Comparison of ENCODE assay signal across 22 mouse cellular contexts in the genomic region with DNA sequence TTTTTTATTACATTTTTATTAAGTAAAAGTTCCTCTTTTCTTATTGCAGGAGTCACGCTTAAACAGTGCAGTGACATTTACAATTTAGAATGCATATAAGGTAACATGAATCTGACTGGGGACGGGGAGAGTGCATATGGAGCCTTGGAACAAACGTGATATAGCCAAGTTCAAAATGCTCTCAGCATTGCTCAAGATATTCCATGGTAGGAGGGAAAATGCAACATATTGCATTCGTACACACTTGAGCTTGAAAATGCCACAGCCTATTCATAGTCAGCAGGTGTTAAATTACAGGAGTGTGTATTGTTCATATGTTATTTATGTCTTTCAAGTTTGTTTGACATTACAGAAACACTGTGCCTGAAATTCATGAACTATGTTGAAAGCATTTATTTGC.
DNase-seq lines count a peak whose midpoint lies in the region; ATAC-seq and TF ChIP-seq lines count a peak whose summit lies in the region.
"Had no signal": no experiment of that assay in that cellular context is flagged by ENCODE, and none has a peak within 500 bp of the region (broad histone marks: within the 10 kb centered on the region; RNA-seq: fewer than 3 reads in every experiment).

No protein-coding gene starts in this region.

- no peaks in the 10 kb centered on the region for H3K27me3 ChIP-seq in midbrain, embryonic 10.5 days (ENCODE audit: low read depth, poor library complexity, severe bottlenecking)
- H3K27me3 ChIP-seq: embryonic facial prominence, embryonic 13.5 days; embryonic facial prominence, embryonic 15.5 days; forebrain, embryonic 13.5 days; forebrain, embryonic 15.5 days had no signal

- H3K36me3 ChIP-seq in midbrain, embryonic 10.5 days: no peaks in the 10 kb centered on the region
- H3K36me3 ChIP-seq: embryonic facial prominence, embryonic 13.5 days; embryonic facial prominence, embryonic 15.5 days; forebrain, embryonic 15.5 days had no signal

- no peak overlapping the region for H3K4me3 ChIP-seq in midbrain, embryonic 10.5 days
- H3K4me3 ChIP-seq: embryonic facial prominence, embryonic 13.5 days; embryonic facial prominence, embryonic 15.5 days; forebrain, embryonic 13.5 days; forebrain, embryonic 15.5 days had no signal

- H3K4me1 ChIP-seq in midbrain, embryonic 10.5 days: no peaks in the 10 kb centered on the region
- H3K4me1 ChIP-seq: embryonic facial prominence, embryonic 13.5 days; embryonic facial prominence, embryonic 15.5 days; forebrain, embryonic 13.5 days; forebrain, embryonic 15.5 days had no signal

- intact Hi-C loops in left cerebral cortex, postnatal 36 days (cut with DNase I): no loop called here

- no peak overlapping the region for H3K27ac ChIP-seq in midbrain, embryonic 10.5 days (replicated peaks)
- H3K27ac ChIP-seq: embryonic facial prominence, embryonic 13.5 days; embryonic facial prominence, embryonic 15.5 days; forebrain, embryonic 13.5 days; forebrain, embryonic 15.5 days had no signal

- TF ChIP-seq POLR2A in brain, embryonic 14.5 days (IDR thresholded peaks at IDR 0.05; ENCODE audit: borderline replicate concordance, extremely low read depth, insufficient read depth, insufficient read length, poor library complexity, severe bottlenecking): no peak

- DNase-seq in frontal cortex, adult 2 months (ENCODE audit: extremely low spot score in 1 of 2, low spot score in 1 of 2): peak; percentile 6 to 11
- DNase-seq in frontal cortex, postnatal 14 days (ENCODE audit: low spot score in 2 of 2): no peak
- peak; percentile 5 for DNase-seq in left cerebral cortex, adult 11 months (ENCODE audit: low spot score)
- no peak for DNase-seq in left cerebral cortex, postnatal 36 days (ENCODE audit: low spot score in 2 of 2)
- peak; percentile 9 for DNase-seq in brain, embryonic 14.5 days (ENCODE audit: low read depth)
- DNase-seq in midbrain, embryonic 10.5 days (ENCODE audit: low spot score): no peak
- DNase-seq: adrenal gland, adult 2 months; adrenal gland, postnatal 10 days; adrenal gland, postnatal 25 days; cerebellum, adult 11 months; cerebellum, adult 18-20 months; cerebellum, adult 8-10 months; cerebellum, adult 9-11 months; cerebellum, postnatal 14 days; cerebellum, postnatal 36 days; embryo, embryonic 11 days; forebrain, postnatal 0 days had no signal

- 89% methylated on average over 4 of the region's 4 CpGs for WGBS in midbrain, embryonic 10.5 days

- ATAC-seq in erythroblast, adult 5-6 weeks (replicated peaks; ENCODE audit: low FRiP score, poor library complexity, severe bottlenecking): no peak
- ATAC-seq: forebrain, embryonic 13.5 days; forebrain, embryonic 15.5 days; forebrain, postnatal 0 days had no signal

- no peaks in the 10 kb centered on the region for H3K9me3 ChIP-seq in midbrain, embryonic 10.5 days (replicated peaks)
- H3K9me3 ChIP-seq: embryonic facial prominence, embryonic 13.5 days; embryonic facial prominence, embryonic 15.5 days; forebrain, embryonic 13.5 days; forebrain, embryonic 15.5 days had no signal

- no peak for TF ChIP-seq CTCF in brain, embryonic 14.5 days (IDR thresholded peaks at IDR 0.05; ENCODE audit: borderline replicate concordance, extremely low read depth, insufficient read depth, insufficient read length)

Comparison
In these comparisons a context has a peak if more than half of its experiments do, and no peak if none do; other contexts are left out.
1. DNase-seq: peak in frontal cortex, adult 2 months (2 of 2), left cerebral cortex, adult 11 months (single experiment) and brain, embryonic 14.5 days (single experiment); none in frontal cortex, postnatal 14 days (0 of 2), left cerebral cortex, postnatal 36 days (0 of 2) and midbrain, embryonic 10.5 days (single experiment).